22 mouse cellular contexts compared by ENCODE assay signal in genomic region chr4:116249986-116250385, GRCm38 (mm10).
"Had no signal": no experiment of that assay in that cellular context is flagged by ENCODE, and none has a peak within 500 bp of the region (broad histone marks: within the 10 kb centered on the region; RNA-seq: fewer than 3 reads in every experiment).

No protein-coding gene starts in this region.

- H3K36me3 ChIP-seq: liver, embryonic 15.5 days; neural tube, embryonic 12.5 days; neural tube, embryonic 15.5 days had no signal

- H3K27me3 ChIP-seq: liver, embryonic 15.5 days; megakaryocyte, embryonic 14.5 days; neural tube, embryonic 12.5 days; neural tube, embryonic 15.5 days had no signal

- H3K4me1 ChIP-seq: liver, embryonic 15.5 days; neural tube, embryonic 12.5 days had no signal

- H3K9me3 ChIP-seq: liver, embryonic 15.5 days; megakaryocyte, embryonic 14.5 days; neural tube, embryonic 12.5 days; neural tube, embryonic 15.5 days had no signal

- H3K4me2 ChIP-seq: liver, embryonic 15.5 days; midbrain, embryonic 11.5 days; neural tube, embryonic 12.5 days; neural tube, embryonic 15.5 days had no signal

- H3K27ac ChIP-seq: kidney, postnatal 0 days; layer of hippocampus, adult 2 months; left cerebral cortex, adult 2 months; liver, embryonic 15.5 days; macrophage; neural tube, embryonic 12.5 days; neural tube, embryonic 15.5 days; stomach, postnatal 0 days had no signal

- H3K9ac ChIP-seq: liver, embryonic 15.5 days; neural tube, embryonic 12.5 days; neural tube, embryonic 15.5 days had no signal

- DNase-seq: kidney, adult 2 months; kidney, postnatal 25 days; layer of hippocampus, adult 9-11 months; lung, adult 2 months; lung, postnatal 14 days; midbrain, embryonic 14.5 days; right cerebral cortex, adult 18-20 months; right cerebral cortex, postnatal 14 days; right cerebral cortex, postnatal 4 days; thymus, adult 2 months; thymus, postnatal 14 days; thymus, postnatal 4 days had no signal

- H3K4me3 ChIP-seq: layer of hippocampus, adult 2 months; left cerebral cortex, adult 2 months; liver, embryonic 15.5 days; megakaryocyte, embryonic 14.5 days; neural tube, embryonic 12.5 days; neural tube, embryonic 15.5 days had no signal
